Mouse (Mus musculus) macrophage (primary cell): Measurements from ENCODE around the gene Fkbp15. TPM values are rescaled to one million over a fixed set of nuclear protein-coding genes. Genes with fewer than 3 reads are reported as not detected.
A peak's percentile ranks its signal among the peaks of the same experiment; 100 is the strongest.

Experiments
- H3K27ac ChIP-seq: fragments of 350-480 bp; formaldehyde crosslinking; 2 replicates; pipeline ENCODE4 v1.9.0; 2021
- H3K36me3 ChIP-seq: fragments of 350-480 bp; formaldehyde crosslinking; 2 replicates; pipeline ENCODE4 v1.9.0; 2021; ENCODE audit errors: inconsistent target
- H3K4me3 ChIP-seq: fragments of 350-480 bp; formaldehyde crosslinking; 2 replicates; pipeline ENCODE4 v1.9.0; 2021; ENCODE audit errors: inconsistent target
- H3K79me2 ChIP-seq: fragments of 350-480 bp; formaldehyde crosslinking; 2 replicates; pipeline ENCODE4 v1.9.0; 2021; ENCODE audit errors: inconsistent target
- WGBS: methylation state at CpG from one replicate; pipeline ENCODE4 v1.1.7; 2026; ENCODE audit warnings: inconsistent platforms; ENCODE audit not compliant: missing documents; 5-methylcytosine and 5-hydroxymethylcytosine counted together
- polyA plus RNA-seq: library from polyadenylated mRNA; stranded (reverse); fragments of 250-400 nt; gene quantifications from 3 replicates; pipeline ENCODE4 v1.2.4, GENCODE M21; 2018; ENCODE audit warnings: inconsistent platforms

The Fkbp15 gene
- polyA plus RNA-seq, 1 experiment from 2014 or later = 171 TPM

DNA sequence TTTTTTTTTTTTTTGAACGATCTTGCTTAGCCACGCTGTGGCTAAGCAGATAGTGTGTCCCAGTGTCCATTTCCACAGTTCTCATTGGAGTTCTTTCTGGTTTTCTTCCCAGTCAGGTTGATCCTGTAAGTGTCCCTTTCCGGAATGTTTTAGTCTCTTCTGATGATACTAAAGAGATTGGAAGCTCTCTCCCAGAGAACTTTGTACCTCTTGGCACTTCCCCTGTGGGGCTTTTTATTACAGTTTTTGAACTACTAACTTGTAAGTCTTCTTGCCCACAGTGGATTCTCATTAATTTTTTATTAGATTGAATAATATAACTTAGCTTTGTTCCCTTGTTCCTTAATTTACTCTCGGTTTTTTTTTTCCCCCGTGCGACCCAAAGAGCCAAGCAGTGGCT is 1.2 kb upstream of the Fkbp15 start:
- Histone ChIP-seq H3K36me3 (no peaks in the 10 kb centered on the region), H3K27ac (peak overlapping the region; percentile 73), H3K79me2 (peaks cover 86% of the 10 kb centered on the region), H3K4me3 (peak overlapping the region; percentile 94)
- WGBS = 27% methylated on average over 6 of the region's 6 CpGs

DNA sequence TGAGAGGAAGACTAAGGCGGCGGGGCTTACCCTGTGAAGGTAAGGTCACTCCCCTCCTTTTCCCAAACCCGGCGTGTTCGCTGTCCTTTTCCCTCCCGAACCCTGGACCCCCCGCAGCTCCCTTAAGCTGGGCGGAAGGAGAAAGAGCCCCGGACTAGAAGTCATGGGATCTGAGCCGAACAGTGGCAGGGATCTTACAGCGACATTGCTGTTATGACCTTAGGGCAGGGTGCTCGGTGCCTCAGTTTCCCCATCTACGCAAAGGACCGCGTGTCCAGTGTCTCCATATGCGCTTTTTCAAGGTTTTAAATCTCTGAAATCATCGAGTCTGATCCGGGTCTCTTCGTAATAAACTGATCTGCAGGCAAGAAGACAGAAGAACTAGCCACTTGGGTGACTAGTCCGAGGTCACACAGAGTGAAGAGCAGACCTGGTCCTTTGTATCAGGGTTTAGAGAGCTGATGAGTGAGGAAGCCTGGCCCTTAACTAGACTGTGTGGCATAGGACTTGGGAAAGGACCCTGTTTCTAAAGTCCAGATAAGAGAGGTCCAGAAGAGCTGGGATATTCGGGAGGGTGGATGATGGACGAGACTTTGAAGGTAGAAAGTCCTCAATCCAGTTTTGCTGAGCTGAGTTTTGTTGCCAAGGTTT is 582 bp upstream of the Fkbp15 start:
- peak overlapping the region; percentile 73 for H3K27ac ChIP-seq
- 2% methylated on average over 21 of the region's 22 CpGs for WGBS

DNA sequence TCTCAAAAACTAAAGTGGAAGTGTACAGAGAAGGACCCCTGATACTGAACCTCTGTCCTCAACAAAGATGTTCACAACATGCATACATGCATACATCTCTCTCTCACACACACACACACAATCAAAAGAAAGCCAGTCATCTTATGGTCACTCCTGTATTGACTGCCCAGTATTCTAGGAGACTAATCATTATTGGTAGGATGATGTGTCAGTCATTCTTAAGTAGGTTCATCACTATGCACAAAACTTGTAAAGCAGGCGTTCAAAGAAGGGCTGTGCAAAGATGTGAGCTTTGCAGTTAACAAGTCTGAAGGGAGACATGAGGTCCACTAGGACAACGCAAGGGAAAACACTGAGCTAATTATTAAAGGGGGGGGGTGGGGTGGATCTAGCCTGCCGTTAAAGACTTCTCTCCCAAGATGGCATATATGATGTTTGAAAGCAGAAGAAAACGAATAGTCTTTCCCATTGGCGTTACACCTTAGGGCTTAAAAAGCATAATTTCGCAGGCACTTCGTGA is 1.0 kb downstream of the Fkbp15 start:
- Histone ChIP-seq H3K36me3 (no peaks in the 10 kb centered on the region), H3K79me2 (peaks cover 86% of the 10 kb centered on the region), H3K27ac (peak overlapping the region; percentile 94), H3K4me3 (peak overlapping the region; percentile 94)
- 23% methylated on average over 6 of the region's 7 CpGs for WGBS

More for the DNA sequence above, 582 bp upstream of the Fkbp15 start:
- H3K36me3 ChIP-seq = no peaks in the 10 kb centered on the region
- peak overlapping the region; percentile 94 for H3K4me3 ChIP-seq
- peaks cover 86% of the 10 kb centered on the region for H3K79me2 ChIP-seq

DNA sequence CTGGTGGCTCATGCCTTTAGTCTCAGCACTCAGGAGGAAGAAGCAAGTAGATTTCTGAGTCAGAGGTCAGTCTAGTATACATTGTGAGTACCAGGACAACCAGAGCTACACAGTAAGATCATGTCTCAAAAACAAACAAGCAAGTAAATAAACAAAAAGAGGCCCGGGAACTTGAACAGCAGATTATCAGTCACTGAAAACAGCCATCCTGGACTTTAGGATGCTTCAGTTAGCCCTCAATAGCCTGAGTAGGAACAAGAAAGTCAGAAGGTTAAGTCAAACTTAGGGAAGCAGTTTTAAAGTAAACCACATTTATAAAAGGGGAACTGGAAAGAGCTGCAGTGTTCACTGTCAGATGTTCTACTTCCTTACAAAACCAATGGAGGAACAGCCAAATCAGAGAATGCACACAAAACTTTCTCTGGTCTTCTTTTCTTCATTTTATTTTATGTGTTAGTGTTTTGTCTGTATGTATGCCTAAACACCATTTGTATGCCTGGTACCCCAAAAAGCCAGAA is 2.7 kb downstream of the Fkbp15 start:
- peaks cover 2% of the 10 kb centered on the region; the same call in 1 of the 2 replicates for H3K36me3 ChIP-seq
- H3K27ac ChIP-seq = peak overlapping the region; percentile 94
- no peak overlapping the region for H3K4me3 ChIP-seq
- 0% methylated on average over 1 of the region's 1 CpGs for WGBS
- peaks cover 86% of the 10 kb centered on the region for H3K79me2 ChIP-seq

DNA sequence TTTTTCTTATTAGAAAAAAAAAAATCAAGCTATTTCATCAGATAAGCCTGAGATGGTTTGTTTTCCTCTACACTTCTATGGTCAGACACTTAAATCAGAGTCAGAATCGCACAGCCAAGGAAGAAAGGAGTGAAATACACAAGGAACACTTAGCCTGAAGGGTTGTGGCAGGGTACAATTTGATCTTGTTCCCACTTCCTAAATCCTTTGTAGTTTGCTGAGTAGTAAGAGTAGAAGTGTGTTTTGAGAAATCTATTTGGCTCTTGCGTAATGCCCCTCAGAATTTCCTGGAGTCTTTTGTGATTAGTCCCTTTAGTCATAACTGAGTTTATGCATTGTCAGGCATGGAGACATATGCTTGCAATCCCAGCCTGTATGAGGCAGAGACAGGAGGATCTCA is 11.0 kb downstream of the Fkbp15 start:
- H3K27ac ChIP-seq = peak overlapping the region; percentile 73
- peaks cover 88% of the 10 kb centered on the region for H3K79me2 ChIP-seq
- peaks cover 34% of the 10 kb centered on the region for H3K36me3 ChIP-seq
- 23% methylated on average over 2 of the region's 2 CpGs for WGBS
- no peak overlapping the region for H3K4me3 ChIP-seq

DNA sequence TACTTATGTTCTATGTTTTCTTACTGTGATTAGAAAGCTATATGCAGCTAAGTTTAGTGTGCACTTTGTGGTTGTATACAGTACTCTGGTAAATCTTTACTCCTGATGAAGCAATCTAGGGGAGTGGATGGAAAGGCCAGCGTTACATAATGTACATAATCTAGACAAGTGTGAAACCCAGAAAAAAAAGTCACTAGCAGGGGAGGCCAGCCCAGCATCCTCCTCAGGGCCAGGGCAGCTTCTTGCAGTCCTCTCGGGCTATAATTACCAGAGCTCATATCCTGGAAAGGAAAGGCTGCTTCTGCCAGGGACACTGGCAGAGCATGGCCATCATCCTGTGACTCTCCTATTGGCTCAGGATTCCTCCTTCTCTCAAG is 12.0 kb downstream of the Fkbp15 start:
- Histone ChIP-seq H3K4me3 (no peak overlapping the region), H3K36me3 (peaks cover 45% of the 10 kb centered on the region), H3K27ac (peak overlapping the region; percentile 73), H3K79me2 (peaks cover 88% of the 10 kb centered on the region)
- WGBS = 36% methylated on average over 2 of the region's 2 CpGs

DNA sequence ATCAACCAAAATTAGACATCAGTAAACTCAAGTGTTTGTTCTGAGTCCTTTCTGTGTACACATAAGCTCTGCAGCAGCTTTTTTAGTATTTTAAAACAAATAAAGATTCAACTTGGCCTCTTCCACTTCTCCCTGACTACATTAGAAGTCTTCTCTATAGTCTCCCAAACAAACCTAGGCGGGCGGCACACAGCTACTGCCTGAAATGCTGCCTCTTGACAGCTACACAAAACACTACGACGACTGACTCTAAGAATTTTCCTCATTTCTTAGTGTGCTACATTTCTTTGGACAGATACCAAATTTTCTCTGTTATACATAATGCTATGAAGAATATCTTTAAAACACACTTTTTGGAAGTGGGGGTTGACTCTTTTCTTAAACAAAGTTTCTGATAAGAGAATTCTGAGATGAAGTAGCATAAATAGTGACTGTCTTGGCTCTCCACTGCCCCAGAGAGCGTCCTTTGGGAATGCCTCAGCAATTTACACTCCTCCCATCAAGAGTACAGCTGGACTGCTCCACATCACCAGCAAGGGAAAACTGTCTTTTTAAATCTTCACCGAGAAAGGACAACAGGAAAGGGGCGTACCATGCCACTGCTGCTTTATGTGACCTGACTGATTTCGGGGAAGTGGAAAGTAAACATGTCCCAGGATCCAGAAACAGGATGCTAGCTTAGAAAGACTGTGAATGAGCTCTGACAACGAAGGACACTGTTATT is 12.6 kb downstream of the Fkbp15 start:
- H3K79me2 ChIP-seq = peaks cover 88% of the 10 kb centered on the region
- no peak overlapping the region for H3K4me3 ChIP-seq
- H3K36me3 ChIP-seq = peaks cover 49% of the 10 kb centered on the region
- peak overlapping the region; percentile 73 for H3K27ac ChIP-seq
- 67% methylated on average over 9 of the region's 9 CpGs for WGBS

DNA sequence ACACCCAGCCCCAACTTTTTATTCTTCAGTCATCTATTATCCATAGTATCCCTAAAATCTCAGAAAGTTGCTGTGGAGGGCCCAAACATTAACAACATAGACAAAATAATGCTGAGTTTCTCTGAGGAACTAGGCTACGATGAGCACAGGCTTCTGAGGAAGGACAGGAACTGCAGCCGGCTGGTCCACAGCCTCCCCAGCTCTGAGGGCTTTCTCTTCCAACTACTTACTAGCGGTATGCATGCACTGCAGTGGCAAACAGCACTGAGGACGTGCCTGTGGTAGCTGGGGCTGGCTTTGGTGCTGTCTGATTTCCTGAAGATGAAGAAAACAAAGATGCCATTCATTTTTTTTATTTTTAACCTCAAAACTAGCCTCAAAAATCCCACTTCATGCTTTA is 14.5 kb downstream of the Fkbp15 start:
- Histone ChIP-seq H3K4me3 (no peak overlapping the region), H3K27ac (no peak overlapping the region), H3K79me2 (peaks cover 76% of the 10 kb centered on the region), H3K36me3 (peaks cover 50% of the 10 kb centered on the region)
- WGBS = 80% methylated on average over 4 of the region's 4 CpGs

DNA sequence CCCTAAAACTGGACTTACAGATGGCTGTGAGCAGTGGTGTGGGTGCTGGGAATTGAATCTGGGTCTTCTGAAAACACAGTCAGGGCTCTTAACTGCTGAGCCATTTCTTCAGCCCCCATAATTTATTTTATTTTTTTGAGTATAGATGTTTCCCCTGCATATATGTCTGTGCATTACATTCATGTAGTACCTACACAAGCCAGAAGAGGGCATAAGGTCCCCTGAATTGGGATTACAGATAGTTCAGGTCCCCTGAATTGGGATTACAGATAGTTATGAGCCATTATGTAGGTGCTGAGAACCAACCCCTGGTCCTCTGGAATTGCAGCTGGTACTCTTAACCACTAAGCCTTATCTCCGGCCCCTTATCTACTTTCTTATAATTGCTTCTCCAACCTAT is 16.3 kb downstream of the Fkbp15 start:
- Histone ChIP-seq H3K27ac (no peak overlapping the region), H3K4me3 (no peak overlapping the region), H3K36me3 (peaks cover 66% of the 10 kb centered on the region), H3K79me2 (peaks cover 67% of the 10 kb centered on the region)
- 100% methylated on average over 1 of the region's 1 CpGs for WGBS

DNA sequence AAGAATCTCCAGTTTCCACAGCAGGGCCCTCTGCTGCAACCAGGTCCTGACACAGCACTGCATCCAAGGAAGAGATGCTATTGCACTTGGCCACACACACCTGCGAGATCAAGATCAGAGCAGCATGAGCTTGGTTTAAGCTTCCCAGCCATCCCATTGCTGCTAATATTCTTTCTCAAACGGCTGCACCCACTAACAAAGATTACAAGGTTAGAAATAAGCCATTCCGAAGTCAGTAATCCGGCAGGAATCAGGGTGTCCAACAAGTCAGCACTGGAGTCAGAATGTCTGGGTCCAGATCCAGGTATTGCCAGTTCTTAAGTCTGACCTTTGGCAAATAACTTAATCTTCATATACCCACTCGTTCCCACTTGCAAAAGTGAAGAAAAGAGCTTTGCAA is 21.8 kb downstream of the Fkbp15 start:
- no peak overlapping the region for H3K4me3 ChIP-seq
- no peak overlapping the region for H3K27ac ChIP-seq
- WGBS = 96% methylated on average over 5 of the region's 5 CpGs
- H3K36me3 ChIP-seq = peaks cover 88% of the 10 kb centered on the region
- peaks cover 12% of the 10 kb centered on the region; the same call in 1 of the 2 replicates for H3K79me2 ChIP-seq

DNA sequence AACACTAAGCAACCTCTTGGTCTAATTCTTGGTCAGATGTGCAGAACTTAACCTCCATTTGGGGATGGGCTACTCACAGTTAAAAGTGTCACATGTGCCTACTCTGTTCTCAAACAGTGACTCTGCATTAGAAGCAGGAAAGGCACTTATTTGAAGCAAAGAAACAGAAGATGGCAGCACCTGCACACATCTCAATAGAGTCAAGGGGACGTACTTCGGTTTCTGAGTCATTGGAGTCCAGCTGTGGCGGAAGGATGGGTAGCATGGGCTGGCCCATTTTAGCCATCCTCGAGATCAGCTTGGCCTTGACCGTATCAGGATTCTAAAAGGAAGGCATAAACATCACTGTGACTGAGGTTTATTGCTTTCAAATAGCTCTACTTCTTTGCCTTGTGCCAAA is 28.4 kb downstream of the Fkbp15 start:
- 82% methylated on average over 5 of the region's 5 CpGs for WGBS
- no peak overlapping the region for H3K4me3 ChIP-seq
- H3K27ac ChIP-seq = no peak overlapping the region
- peaks cover 52% of the 10 kb centered on the region for H3K36me3 ChIP-seq
- H3K79me2 ChIP-seq = peaks cover 18% of the 10 kb centered on the region

DNA sequence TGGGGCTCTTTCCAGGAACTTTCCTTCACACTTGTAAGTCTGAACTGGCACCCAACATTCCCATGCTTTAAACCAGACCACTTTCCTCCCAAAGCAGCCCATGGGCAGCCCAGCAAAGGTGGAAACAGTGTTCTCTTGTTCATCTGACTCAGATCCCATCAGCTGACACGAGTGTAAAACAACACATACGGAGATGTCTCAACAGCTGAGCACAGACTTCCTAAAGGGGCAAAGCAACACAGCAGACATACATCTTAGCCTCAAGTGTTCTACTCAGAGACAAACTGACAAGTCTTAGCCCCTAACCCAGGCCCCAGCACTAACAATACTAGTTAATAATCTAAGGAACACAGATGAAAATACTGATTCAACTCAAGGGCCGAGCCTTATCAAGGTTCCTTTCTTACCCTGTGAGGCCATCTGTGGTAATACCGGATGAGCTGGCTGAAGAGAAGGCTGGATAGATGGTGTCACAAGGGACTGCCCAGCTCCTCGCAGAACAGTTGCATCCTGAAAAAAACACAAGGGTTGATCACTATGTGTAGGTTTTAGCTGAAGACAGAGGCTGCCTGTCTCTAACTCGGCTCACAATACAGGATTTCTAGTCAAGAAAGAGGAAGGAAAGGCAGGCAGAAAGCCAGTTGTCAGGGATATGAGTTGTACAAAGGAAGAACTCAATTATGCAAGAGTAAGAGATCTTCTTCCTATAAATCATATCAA is 31.2 kb downstream of the Fkbp15 start:
- 10% methylated on average over 6 of the region's 6 CpGs for WGBS
- Histone ChIP-seq H3K27ac (peak overlapping the region; percentile 99), H3K4me3 (peak overlapping the region; percentile 25), H3K79me2 (peaks cover 41% of the 10 kb centered on the region), H3K36me3 (peaks cover 47% of the 10 kb centered on the region)

DNA sequence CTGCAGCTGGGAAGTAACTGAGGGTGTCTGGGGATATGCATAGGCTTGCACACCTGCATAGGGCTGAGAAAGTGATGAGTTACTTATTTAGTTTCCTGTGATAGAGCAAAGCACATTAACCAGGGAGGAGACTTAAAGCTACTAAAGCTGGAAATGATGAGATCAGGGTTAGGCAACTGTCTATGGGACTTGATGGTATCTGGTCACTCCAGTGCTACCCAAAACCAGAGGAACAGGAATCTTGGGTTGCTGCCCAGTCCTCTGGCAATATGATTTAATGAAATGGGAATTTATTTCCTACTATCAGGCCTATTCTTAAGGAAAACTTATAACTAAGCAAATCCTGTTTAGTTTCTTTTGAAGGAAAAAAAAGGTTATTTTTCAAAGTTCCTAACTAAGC is 34.2 kb downstream of the Fkbp15 start:
- Histone ChIP-seq H3K36me3 (peaks cover 42% of the 10 kb centered on the region), H3K4me3 (no peak overlapping the region), H3K79me2 (peaks cover 60% of the 10 kb centered on the region), H3K27ac (peak overlapping the region; percentile 99; the same call in 1 of the 2 replicates)

DNA sequence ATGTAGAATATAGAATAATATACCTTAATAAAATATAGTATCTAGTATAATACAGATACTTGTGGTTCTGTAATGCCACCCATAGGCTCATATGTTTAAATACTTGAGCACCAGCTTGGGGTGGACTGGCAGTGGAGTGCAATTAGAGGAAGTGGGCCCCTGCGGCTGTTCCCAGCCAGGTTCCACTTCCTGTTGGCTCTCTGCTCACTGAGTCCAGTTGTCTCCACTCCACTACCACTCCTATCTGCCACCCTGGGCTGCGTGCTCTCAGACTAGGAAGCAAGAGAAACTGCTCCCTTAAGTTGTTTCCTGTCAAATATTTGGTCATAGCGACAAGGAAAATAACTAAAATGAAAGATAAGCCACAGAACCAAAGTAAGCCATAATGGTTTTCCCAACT is 37.7 kb downstream of the Fkbp15 start:
- Histone ChIP-seq H3K79me2 (peaks cover 80% of the 10 kb centered on the region), H3K27ac (peak overlapping the region; percentile 67), H3K36me3 (peaks cover 76% of the 10 kb centered on the region), H3K4me3 (no peak overlapping the region)
- 6% methylated on average over 3 of the region's 3 CpGs for WGBS
